Mouse (Mus musculus): ENCODE measurements around the gene Ddb1.

- no peak for TF ChIP-seq CTCF (IDR thresholded peaks at IDR 0.05; ENCODE audit: low read depth, low read length)
- no peak for TF ChIP-seq POLR2A (IDR thresholded peaks at IDR 0.05; ENCODE audit: extremely low read depth, insufficient read depth, low read length)
Measured at GRCm38 (mm10) chr19:10557001-10557400, 48.1 kb upstream of the Ddb1 start.
